Mouse (Mus musculus): ENCODE data around the gene Crisp2. TPM values are rescaled to one million over a fixed set of nuclear protein-coding genes. Genes with fewer than 3 reads are reported as not detected.
"Not testable (repeated sequence)": the region's sequence is repeated elsewhere in the genome, so short reads cannot be mapped to it uniquely, and the experiment has no call there.

Gene Crisp2
- not detected for total RNA-seq (2021)

DNA sequence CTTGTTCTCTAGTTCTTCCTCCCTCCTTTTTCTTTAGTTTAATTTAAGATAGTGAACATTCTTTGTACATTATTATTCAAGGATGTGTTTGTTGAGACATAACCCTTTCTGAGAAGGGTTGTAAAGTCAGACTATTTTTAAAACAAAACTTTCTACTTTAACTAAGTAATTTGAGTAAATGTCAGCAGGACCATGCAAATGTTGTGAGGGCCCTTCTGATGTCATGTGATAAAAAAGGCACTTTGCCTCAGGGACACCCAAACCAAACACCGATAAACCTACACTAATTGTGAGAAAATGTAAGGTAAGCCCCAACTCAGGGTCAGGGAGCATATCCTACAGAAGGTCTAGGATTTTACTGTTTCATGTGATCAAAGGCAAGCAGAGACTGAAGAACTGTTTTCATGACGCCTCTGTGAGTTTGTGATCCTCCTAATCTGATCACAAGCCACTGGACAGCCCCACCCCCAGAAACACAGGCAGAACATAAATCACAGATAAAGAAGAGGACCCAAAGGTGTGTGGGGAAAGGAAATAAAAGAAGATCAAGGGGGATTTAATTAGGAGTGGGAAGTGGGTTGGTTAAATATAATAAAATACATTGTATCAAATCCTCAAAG lies at the start of gene Crisp2:
TSS of gene Crisp2 (minus strand) at position 51 of the 620 bp plus-strand sequence.
- no peak for DNase-seq

DNA sequence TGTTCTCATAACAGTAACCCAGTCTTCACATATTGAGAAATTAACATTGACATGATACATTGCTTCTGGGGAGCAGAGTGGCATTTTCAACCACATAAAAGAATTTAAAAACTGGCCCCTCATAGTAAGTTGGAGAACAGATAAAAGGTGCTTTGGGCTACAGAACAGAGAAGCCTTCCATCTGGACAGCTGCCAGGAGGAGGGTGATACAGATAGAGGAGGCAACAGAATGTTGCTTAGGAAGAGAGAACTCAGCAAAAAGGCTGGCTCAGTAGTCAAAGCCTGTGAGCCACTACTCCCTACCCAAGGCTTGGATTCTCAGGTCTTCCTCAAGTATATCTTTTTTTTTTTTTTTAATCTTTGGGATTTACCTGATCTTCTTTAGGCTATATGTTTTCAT lies 48.3 kb upstream of the Crisp2 start:
- no peak for DNase-seq

DNA sequence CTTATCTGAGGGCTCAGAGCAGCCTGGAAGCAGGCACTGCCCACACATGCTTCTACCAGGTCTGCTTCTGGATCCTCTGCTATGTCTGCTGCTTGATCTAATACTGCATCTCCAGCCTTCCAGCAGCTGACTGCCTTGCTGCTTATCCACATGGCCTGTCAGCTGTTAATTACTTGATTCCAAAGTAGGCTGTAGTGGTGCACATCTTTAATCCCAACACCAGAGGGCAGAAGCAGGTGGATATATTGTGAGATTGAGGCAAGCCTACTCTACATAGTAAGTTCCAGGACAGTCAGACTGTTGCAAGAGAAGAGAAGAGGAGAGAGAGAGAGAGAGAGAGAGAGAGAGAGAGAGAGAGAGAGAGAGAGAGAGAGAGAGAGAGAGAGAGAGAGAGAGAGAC lies 30.5 kb upstream of the Crisp2 start:
- DNase-seq = no peak

DNA sequence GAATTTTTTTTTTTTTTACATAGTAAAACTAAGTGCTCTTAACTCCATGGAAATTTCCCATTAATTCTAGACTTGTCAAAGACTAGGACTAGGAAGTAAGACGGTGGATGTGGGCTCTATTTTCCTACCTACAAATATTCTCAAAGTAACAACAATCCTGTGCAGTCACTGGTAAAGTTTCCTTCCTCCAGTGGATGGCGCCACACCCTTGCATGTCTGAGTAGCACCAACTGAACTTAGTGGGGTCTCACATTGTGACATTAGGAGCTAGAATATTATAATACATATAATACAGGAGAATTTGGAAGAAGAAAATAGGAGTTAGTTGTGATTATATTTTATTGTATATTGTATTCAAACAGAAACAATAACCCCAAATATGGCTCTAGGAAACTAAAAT lies 25.1 kb upstream of the Crisp2 start:
- DNase-seq = no peak

DNA sequence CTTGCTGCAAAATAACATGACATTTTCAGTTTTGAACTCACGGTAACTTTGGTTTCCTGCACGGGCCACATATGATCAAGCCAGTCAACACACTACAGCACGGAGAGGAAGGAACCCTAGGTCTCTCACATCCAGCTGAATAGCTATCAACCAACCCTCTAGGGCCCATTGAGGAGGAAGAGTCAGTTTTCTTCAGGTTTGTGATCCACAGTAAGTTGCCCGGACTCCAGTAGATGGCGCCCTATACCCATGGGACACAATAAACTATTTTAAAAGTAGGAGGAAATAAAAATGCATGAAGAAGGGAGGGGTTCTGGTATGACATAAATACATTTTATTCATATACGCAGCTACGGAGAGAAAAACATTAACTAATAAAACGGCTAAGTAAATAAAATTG lies 17.7 kb upstream of the Crisp2 start:
- no peak for DNase-seq

DNA sequence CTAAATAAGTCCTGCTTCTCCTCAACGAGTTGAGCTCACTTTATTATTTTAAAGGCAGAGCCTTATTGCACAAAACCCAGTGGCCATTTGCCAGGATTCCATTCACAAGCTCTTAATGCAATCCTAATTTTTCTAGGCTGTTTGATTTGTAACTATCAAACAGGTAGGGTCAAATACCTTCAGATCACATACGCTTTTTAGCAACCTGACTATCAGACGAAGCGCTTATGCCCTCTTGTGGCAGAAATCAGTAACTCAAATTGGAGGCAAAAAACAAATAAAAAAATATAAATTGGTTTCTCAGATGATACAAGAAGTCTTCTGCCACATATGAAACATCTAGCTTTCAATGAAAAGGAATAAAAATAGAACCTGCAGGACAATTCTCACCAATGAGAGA lies 17.0 kb upstream of the Crisp2 start:
- DNase-seq = no peak

DNA sequence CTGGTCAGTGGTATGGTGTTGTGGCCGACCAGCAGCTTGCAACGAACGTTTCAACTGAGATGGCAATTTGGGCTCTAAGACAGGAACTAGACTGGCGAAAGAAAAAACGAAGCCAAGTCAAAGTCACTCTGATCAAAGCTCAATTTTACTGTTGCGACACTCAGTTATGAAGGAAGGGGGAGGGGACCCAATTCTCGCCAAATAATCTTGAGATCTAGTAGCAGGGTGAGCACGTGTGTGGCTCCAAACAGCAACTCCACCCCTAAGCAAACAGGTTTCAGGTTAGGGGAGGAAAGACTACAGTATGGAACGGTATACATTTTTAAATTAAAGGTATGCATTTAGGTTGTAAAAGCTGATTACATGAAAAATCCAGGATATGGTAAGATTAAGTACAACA lies 14.7 kb upstream of the Crisp2 start:
- no peak for DNase-seq

DNA sequence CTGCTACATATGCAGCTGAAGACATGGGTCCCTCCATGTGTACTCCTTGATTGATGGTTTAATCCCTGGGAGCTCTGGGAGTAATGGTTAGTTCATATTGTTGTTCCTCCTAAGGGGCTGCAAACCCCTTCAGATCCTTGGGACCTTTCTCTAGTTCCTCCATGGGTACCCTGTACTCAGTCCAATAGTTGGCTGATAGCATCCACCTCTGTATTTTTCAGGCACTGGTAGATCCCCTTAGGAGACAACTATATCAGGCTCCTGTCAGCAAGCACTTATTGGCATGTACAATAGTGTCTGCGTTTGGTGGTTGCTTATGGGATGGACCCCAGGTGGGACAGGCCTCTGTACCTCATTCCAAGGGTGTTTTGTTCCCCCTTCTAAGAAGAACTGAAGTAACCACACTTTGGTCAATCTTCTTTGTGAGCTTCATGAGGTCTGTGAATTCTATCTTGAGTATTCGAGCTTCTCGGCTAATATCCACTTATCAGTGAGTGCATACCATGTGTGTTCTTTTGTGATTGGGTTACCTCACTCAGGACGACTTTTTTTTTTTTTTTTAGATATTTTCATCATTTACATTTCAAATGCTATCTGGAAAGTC lies 10.6 kb upstream of the Crisp2 start:
- no peak for DNase-seq

DNA sequence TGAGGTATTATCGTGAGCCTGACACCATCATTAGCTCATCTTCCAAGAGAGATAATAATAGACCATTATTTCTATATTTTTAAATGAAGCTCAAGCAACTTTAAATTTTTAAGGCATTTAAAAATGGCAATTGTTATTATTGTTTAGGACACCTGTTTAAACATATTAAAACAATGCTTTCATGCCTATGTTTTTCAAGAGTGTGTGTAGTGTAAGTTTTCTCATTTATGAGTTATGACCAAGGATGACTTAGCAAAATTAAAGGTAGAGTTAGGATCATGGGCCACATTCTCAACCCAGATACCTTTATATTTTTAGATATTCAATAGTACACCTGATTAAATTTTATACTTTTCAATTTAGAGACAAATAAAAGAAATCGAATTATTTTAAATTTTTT lies 5.5 kb upstream of the Crisp2 start:
- no peak for DNase-seq

DNA sequence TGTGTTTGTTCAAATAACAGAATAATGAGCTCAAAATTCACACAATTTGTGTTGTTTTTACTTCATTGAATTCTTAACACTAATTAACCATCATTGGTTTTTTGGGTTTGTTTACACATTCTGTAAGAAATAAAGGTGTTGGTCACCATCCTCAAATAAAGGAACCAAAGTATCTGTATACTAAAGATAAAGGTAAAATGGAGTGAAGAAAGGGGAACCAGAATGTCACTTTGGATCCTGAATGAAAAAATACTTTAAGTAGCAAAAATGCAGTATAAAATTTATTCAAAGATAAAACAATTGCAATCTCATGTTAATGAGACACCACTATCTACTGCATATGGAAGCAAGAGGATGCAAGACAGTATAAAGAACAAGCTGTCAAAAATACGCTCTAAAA lies 4.8 kb upstream of the Crisp2 start:
- no peak for DNase-seq

DNA sequence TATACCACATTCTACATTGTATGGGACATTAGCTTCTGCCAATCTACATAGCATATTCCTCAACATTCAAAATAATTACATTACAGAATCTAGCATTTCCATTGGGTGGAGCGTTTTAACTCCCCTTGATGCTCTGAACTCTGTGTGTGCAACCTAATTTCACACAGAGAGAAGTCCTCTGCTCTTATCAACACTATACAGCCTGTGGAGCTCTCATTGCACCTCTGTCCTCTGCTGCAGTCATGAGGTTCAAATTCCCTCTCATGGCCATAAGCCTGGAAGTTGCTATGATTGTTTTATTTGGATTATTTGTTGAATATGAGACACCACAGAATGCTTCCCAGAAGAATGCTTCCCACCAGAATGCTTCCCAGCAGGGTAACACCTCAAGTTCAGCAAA lies 4.1 kb upstream of the Crisp2 start, which contains the start of gene Rhag:
TSS of gene Rhag (plus strand) at position 193 of the 400 bp plus-strand sequence.
- no peak for DNase-seq

DNA sequence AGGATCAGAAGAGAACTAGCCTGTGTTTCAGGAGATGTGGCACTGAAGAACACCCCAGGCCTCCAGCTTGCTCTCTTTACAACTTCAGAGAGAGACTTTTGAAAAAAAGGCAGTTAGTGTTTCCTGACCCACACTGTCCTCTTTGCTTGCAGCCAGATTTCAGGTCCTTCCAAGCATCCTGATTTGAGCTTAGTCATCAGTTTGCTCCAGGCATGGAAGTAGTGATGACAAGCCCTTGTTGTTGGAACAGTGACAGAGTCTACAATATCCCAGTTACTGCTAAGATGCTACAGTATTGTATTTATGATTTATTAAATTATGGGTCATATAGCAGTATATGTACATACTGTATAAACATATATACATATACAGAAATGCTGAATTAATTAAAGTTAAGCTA lies 1.3 kb upstream of the Crisp2 start:
- DNase-seq = no peak

DNA sequence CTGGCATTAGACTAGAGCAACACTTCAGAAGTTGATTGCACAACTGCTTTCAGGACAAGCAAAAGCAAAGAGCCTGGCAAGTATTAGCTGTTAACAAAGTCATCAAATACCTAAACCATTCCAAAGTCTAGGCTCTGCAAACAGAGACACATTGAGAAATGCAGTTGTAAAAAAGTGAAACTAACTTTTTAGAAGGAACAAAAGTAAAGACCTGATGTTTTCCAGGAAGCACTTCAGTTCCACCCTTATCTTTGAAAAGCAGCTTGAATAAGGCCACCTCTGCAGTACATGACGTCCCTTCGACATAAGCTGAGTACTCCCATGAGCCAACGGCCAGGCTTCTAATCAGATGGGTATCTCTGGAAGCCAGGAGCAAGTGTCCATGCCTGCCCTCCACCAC lies 253 bp downstream of the Crisp2 start:
- DNase-seq = no peak

DNA sequence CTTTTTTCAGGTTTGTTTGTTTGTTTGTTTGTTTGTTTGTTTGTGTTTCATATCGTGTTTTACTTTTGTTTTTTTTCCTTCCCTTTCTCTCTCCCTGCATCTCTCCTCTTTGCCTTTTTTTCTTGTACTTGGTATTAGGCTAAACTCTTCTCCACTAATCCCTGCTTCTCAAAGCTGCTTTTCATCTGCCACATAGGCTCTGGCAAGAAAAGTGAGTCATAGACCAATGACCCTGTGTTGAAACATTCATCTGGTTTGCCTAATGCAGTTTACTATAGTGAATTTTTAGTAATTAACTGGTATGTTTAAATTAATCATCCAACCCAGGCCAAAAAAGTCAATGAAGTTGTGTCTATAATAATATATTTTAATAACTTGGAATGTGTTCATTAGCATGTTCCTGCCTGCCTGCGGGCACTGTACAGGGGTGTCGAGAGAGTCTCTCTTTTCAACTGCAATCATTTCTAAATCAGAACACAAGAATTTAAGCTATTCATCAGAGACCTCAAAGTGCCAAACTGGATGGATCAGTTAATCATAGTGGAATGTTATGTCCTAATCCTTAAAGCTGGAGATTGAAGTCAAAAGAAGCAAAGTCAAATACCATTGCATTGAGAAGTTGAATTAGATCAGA lies 4.0 kb downstream of the Crisp2 start:
- no peak for DNase-seq

DNA sequence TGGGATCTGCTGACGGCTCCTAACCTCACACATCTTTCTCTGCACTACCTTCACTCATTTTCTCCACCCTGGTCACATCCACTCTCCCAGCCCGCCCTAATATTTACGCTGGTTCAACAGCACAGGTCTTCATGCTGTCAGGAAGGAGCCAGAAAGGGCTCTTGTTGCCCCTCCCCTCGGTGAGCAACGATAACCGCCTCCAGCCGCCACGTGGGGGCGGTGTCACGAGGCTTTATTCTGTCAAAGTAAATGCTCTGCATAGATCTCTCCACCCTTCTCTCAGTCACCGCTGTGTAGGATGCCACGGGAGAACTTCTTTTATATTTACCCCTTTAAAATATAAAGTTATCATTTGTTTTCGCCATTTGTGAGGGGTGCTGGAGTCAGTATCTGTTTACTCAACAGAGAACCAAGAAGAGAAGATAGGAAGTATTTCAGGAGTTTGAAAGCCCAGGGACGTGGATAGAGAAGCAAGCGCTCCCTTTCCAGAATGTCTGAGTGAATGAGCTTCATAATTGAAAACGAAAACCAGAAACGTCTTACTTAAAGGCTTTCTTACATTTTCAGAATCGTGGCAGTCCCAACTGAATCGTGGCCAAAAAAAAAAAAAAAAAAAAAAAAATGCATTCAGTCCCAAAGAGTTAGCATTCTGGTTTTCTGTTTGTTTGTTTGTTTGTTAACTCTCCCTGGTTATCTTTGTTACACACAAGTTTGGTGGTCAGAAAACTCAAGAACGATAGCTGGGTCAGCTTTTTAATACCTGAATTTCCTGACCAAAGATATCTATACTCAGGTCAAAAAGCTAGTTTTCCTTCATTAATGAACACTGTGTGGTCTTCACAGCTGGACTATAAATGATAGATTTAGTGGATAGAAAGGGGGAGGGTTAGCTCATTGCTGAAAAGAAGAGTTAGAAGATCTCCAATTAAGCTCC lies 12.6 kb downstream of the Crisp2 start:
- no peak for DNase-seq

DNA sequence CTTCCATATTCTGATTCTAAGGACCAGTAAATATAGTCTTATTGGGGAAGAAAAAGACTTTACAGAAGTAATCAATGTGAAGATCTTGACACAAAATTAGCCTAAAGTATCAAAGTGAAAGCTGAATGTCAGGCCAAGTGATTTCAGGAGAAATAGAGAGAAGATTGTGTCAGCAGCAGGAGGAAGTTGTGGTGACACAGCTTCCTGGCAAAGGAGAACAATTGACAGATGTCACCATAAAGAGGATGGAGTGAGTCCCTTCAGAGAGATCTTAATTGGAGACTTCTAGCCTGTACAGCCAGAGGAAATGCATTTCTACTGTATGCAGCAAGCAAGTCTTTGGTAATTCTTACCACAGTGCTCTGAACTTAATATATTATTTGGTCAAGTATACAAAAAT lies 16.9 kb downstream of the Crisp2 start:
- no peak for DNase-seq

DNA sequence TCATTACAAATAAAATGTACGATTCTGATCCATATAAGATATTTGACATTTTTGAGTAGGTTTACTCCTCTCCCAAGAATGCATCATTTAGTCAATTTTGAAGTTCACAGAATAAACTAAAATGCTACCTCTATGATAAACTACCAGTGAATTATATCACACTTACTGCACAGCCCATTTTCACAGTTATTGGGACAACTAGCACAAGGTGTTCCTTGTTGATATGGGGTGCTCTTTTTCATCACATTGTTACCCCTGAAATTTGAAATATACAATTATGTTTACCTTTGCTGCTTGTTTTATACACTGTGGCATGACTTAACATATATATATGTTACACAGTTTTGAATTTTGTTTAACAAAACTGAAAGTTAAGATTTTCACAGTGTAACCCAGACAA lies 39.7 kb downstream of the Crisp2 start:
- DNase-seq = no peak

DNA sequence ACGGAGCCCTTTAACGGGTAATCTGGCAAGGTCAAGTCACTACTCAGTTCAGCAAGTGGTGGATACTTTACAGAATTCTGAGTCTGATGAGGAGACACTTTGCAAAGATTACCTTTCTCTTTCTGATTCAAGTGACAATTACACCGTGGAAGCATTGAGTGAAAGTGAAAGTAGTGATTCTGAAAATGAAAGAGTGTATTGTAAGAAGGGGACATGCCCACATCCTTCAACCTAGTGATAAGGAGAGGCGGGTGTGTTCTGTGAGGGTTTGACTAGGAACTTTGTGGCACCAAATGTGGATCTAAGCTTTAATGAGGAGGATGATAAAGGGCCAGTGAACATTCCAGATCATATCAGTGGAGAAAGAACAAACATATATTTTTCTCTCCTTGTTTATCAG lies 43.1 kb downstream of the Crisp2 start:
- no peak for DNase-seq

DNA sequence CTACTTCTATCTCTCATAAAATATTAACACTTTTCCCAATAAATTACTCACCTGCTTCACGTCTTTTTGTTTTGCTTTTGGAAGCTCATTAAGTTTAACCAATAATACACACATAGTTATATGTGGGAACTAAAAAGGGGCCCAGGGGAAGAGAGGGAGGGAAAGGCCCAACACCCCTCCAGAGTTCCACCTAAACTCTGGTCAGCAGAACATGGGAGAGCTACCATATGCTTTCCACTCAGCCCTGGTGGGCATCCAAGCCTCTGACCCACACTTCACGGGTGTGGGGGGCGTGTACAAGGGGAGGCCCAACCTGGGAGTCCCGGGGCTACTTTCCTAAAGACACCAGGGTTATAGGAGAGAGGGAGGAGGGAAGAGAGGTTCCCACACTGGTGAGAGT lies 75.1 kb downstream of the Crisp2 start:
- DNase-seq = no peak

DNA sequence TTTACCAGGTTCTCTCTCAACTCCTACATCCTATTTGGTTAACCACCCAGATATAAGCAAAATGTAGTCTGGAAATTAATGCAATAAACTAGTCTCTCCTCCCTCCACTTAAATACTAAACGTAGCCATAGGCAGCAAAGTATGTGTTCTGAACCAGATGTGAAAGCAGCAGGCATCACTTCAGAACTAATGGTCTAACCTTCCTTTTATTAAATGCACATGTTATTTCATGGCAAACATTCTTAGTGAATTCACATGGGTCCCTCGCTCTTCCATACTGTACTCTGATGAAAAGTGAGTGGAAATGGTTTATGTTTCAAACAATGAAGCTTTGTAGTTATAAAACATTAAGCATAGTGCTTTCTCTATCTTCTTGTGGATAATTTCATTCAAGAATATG lies 75.5 kb downstream of the Crisp2 start:
- no peak for DNase-seq

DNA sequence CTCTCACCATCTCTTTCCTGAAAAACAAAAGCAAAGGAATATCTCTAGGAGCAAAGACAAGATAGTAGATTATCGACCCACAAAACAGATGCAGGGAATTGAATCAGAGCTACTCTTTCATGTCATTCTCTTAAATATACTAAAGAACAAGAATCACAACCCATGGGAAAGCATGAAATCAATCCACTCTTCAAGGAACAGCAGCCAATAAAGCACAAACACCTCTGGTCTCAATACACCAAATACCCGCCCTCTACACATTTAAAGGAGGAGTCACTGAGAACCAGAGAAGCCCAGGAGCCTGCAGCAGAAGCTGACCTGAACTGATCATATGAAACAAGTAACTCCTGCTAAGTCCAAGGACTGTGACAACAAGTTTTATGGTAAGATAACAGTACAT lies 80.0 kb downstream of the Crisp2 start, which contains the start of gene Esp1:
TSS of gene Esp1 (plus strand) at position 301 of the 400 bp plus-strand sequence.
- no peak for DNase-seq

DNA sequence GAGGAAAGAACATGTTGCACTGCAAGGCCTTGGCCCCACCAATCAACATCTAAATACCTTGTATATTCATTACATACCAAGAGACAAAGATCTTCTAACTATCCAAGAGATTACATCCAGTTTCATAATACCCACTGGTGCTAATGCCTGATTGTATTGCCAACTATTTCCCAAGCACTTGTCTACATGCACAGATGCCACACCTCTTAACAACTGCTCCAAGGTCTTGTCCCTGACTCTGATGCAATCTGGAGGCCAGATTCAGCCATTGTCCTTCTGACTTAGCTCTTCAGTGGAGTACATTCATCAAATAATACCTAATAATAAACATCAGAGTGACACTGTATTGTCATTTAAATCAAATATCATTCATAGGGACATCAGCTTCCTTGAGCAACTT lies 89.7 kb downstream of the Crisp2 start:
- not testable (repeated sequence) for DNase-seq

DNA sequence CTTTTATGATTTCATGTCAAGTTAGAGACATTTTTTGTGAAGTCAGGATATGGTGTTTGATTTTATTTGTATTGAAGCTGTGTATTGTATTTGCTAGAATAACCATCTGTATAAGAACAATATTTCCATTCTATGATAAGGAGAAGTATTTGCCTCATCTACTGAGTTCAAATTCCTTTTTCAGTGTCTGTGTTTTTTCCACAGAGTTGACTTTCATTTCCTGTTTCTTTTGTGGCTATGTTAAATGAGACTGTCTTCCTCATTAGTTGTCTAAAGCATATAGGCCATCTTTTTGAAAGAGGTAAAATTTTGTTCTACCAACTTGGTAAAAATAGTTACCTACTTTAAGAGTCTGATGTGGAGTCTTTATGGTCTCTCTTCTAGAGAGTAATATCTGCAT lies 90.5 kb downstream of the Crisp2 start:
- no peak for DNase-seq

All from layer of hippocampus, postnatal 36 days (tissue).